Mouse (Mus musculus): ENCODE results near the gene Gm20388.

The Gm20388 gene

DNA sequence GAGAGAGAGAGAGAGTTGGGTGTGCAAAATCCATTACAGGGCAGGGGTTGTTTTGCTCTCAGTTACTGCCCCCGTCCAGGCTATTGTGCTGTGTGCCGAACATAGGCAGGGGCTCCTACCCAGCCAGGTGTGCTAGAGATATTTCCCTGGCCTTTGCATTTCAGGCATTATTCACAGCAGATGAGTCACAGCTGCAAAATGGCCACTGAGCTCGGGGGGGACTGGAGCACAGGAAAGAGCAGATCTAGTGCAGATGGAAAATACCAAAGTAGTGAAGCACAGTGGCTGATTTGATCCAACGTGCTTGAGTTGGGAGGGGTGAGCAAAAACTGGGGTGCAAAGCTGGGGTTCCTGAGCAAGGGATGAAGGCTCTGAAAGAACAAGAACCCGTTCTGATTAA, 210.3 kb downstream of the Gm20388 start:
- DNase-seq (ENCODE audit: low spot score in 2 of 2) = no peak

DNA sequence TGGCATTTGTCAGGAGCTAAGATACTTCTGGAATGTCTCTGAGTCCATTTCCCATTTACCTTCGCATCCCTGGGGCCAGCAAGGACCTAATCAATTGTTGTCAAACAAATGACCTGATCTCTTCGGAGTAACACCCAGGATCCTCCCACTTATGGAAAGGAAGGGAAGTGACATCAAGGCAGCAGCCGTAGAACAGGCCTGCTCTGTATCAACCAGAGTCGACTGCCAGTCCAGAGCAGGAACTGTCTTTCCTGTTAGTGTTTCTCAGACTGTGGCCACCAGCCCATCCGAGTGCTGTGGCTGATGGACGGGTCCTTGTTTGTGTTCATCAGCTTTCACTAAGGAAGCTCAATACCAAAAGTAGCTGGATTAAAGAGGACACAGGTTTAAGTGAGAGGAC, 213.6 kb downstream of the Gm20388 start:
- DNase-seq (ENCODE audit: low spot score in 2 of 2) = no peak

DNA sequence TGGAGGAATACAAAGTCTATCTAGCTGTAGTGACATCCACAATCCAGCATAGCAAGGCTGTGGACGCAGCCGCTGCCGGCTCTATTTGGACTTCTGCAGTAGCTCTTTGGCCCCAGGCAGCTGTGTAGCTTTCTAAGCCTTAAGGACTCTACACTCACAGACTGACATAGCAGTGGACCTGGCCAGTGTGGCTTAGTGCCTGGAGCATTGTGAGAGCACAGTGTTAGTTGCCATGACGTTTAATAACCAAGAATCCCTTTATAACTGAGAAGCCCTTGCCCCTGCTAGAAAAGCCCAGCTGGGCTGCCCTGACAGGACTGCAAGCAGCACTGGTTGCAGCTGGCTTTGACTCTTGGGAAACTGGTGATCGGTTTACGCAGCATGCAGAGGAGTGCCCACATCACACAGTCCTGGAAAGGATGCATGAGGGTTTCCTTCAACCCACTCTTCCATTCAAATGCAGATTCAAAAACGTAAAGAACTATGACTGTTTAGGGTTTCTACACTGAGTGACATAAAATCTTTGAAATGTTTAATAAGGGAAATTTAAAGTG, 214.3 kb downstream of the Gm20388 start:
- no peak for DNase-seq (ENCODE audit: low spot score in 2 of 2)

DNA sequence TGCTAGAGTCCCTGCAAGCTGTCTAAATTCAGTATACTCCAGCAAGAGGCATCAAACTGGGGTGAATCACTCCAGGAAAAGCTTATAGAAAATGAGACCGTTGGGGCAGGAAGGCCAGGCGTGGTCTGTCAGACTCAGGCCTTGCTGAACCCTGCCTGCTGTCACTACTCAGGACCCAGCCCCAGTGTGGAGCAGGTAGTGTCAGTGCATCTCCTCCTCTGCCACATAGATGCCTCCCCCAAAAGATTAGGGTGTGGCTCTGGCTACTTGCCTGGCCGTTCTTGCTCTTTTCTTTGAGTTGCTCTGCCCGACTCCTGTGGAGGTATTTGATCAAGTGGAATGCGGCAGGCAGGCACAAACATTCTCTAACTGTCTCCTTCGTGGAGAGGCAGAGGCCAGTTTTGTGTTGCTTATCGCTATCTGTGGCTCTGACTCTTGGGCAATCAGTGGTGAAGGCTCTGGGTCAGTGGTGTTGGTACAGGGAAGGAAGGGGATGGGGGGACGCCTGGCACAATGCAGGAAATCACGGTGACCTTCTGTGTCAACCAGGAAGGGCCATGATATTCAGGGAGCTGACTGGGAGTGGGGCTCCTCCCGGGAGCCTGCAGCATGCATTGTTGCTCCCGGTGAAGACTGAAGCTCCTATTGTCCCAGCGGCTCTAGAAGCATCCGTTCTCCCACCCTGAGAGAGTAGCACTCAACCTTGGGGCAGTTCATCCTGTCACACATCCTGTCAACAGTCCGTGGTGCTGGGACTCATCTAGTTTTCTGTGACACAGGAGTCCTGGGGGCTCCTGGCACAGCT, 215.9 kb downstream of the Gm20388 start:
- DNase-seq (ENCODE audit: low spot score in 2 of 2) = no peak

DNA sequence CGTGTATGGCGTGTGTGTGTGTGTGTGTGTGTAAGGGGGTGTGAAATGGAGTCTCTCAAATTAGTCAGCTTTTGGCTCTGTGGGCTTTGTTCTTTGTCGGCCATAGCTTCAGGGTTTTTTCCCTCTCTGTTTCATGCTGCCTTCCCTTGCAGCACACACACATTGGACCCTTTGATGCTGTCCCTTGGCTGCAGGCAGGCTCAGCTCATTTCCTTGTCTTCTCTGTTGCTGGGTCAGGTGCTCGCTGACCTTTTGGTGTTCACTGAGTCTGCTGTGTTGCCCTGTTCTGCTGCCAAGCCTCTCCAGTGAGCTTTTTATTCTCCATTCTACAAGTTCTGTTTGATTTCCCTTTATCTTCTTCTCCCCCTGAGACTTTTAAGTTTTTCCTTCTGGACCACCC, 218.9 kb downstream of the Gm20388 start:
- no peak for DNase-seq (ENCODE audit: low spot score in 2 of 2)

DNA sequence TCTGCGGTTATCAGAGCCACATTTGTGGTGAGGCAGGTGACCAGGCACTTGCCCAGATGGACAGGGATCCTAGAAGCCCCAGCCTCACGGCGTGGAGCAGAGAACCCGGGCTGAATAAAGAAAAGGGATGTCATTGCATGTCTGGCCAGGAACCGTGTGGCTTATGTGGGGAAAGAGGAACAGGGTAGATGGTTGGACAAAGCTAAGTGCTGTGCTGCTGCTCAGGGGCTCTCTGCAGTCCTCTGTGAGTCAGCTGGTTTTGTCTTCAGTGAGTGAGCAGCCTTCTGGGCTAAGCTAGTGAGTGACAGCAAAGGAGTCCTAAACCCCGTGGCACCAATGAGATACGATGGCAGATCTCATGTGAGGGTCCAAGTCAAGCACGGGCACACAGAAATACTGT, 220.5 kb downstream of the Gm20388 start:
- no peak for DNase-seq (ENCODE audit: low spot score in 2 of 2)

DNA sequence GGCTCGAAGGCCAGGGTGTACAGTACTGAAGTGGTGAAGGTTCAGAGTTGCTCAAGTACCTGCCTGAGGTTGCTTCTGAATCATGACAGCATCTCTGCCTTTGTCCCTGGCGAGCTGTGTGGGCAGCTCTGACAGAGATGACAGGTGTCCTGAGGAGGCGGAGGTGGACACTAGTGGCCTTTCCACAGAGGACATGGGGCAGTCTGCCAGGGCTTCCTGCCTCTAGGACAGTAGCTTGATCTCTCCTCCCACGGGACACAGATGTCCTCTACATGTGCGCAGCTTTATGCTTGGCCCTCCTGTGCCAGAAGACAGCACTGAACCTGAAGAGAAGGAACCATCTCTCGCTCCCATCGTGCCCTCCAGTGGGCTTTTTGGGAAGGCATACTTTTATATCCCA, 222.5 kb downstream of the Gm20388 start:
- no peak for DNase-seq (ENCODE audit: low spot score in 2 of 2)

DNA sequence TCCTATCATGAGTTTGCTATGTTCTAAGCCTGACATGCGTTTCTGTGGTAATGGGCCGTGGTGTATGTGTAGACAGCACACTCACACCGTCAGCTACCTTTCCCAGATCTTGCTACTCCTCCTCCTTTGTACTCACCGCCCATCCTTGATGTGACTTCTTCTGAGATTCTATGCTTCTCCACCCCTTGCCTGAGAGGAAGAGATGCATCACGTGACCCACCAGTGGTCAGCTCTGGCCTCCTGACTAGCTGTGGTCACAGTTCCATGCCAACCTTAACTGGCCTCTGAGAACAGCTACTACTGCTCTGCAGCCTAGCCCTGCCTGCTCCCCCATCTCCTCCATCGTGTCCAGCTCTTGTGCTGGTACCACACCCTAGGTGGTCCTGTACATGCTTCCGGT, 225.0 kb downstream of the Gm20388 start:
- no peak for DNase-seq (ENCODE audit: low spot score in 2 of 2)

DNA sequence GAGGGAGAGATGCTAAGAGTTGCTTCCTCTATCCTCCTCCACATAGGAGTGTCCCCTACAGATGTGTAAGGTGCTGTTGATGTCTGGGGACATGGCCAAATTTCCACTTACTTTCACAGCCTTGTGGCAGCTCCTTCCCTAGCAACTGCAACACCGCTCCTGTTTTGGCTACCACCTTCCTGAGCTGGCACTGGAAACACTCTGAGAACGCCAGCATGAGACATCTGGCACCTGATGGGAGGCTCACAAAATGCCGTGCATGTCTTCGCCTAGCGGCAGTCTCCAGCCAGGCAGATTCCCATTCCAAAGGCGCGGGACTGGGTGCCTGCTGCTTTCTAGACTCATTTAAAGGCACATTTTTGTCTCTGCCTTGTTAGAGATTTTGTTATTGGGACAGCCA, 226.0 kb downstream of the Gm20388 start:
- peak; percentile 43 to 64 for DNase-seq (ENCODE audit: low spot score in 2 of 2)

DNA sequence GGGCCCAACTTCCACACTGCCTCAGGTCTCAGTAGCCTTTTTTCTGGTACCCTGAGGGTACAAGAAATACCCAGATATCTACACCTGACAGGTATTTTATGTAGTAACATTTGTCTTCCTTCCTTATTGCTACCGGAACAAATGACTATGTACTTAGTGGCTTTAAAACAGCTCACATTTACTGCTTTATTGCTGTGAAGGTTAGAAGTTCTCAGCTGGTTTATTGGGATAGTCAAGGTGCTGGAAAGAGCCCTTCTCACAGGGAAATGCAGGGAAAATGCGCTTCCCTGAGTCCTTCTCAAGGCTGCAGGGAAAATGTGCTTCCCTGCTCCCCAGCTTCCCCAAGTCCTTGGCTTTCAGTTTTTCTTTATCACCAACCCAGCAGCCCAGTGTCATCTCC, 228.3 kb downstream of the Gm20388 start:
- DNase-seq (ENCODE audit: low spot score in 2 of 2) = no peak

DNA sequence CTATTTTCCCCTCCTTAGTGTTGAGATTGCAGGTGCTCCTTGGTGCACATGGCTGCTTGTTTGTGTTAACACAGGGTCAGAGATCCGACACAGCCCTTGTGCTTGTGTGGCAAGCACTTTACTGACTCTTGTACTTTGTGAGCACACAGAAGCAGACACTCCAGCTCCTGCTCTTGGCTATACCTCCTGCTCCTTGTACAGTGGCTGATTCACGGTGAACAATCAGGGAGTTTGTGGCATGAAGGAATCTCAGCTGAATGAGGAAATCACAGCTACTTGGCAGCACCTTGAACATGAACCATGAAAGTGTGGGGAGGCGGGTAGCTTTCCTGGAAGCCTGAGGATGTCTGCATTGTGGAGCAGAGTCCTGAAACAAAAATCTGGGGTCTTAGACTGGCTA, 230.1 kb downstream of the Gm20388 start:
- DNase-seq (ENCODE audit: low spot score in 2 of 2) = no peak

DNA sequence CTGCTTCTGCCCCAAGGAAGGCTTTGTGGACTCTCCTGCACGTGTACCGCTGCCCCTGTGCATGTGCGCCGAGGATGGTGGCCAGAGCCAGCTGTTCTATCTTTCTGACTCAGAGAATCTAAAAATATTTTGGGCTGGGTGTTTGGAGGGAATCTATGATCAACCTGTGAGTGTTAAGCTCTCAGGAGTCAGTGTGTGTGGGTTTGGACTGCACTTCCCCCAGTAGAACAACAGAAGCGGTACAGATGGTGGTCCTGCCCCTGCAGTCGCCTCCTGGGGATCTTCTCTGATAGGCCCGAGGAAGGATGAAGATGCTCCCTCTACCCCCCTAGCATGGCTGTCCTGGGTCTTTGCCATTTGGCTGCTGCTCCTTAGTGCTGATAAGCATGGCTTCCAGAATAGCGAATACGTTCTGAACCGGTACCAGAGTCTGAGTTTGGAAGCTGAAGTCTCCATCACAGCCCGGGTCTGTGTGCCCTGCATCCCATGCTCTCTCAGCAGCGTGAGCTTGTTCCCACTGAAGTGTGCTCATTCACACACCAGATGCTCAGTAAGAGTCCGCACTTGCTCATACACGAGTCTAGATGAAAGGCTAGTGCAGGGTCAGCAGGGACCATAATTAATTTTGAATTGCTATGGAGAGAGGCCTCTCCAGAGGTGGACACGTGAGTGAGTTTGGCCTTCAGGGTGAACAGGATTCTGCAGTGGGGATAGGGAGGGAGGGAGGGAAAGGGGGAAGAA, 233.4 kb downstream of the Gm20388 start:
- no peak for DNase-seq (ENCODE audit: low spot score in 2 of 2)

DNA sequence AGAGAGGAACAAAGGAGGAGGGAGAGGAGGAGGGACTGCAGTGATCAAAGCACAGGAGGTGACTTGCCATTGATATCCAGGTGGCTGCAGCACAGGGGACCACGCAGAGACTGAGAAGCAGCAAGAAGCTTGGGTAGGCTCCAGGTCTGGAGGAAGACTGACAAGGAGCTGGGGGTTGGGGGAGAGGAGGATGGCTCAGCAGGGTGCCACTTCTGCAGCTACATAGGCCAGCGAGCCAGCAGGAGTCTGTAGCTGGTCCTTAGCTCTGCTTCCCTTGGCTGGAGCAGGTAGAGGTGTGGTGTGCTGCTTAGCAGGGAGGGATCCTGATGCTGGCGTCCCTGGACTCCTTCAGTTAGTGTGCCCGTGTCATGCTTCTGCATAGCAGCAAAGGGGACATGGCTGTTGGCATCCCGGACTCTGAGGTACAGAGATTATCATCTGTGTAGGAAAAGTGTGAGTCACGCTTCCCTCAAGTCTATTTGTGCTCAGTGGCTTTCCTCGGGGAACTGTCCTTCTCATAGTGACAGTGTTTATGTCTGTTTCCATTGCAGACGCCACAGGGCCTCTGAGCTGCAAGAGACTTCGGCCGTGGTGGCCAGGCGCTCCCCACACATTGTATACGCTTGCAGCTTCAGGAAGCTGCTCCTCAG, 234.1 kb downstream of the Gm20388 start:
- peak in 1 of 2 experiments; percentile 36 for DNase-seq (ENCODE audit: low spot score in 2 of 2)

DNA sequence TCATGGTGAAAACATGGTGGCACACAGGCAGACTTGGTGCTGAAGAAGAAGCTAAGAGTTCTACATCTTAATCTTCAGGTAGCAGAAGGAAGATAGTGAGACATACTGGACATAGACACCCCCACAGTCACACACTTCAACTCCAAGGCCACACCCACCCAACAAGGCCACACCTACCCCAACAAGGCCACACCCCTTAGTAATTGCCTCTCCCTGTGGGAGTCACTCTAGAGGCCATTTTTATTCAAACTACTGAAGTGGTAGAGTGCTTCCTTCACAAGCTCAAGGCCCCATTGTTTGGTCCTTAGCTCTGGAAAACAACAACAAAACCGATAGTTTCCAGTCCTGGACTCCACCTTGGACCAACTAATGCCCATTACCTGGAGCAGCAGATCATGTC, 235.4 kb downstream of the Gm20388 start:
- DNase-seq (ENCODE audit: low spot score in 2 of 2) = no peak

DNA sequence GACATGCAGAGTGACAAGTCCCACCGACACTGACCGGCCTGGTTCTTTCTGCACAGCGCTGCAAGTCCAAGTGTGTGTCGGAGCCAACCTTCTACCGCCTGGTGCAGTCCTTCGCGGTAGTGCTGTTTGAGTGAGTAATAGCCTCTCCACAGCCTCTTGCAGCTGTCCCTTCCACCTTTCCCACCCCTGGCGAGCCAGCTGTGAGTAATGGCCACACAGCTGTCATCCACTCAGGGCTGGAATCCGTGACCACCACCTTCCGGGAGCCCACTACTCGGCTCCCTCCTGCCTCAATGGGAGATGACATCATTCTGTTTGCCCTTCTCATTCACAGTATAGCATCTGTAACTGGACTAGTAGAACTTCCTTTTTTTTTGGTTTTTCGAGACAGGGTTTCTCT, 239.4 kb downstream of the Gm20388 start:
- DNase-seq (ENCODE audit: low spot score in 2 of 2) = no peak

DNA sequence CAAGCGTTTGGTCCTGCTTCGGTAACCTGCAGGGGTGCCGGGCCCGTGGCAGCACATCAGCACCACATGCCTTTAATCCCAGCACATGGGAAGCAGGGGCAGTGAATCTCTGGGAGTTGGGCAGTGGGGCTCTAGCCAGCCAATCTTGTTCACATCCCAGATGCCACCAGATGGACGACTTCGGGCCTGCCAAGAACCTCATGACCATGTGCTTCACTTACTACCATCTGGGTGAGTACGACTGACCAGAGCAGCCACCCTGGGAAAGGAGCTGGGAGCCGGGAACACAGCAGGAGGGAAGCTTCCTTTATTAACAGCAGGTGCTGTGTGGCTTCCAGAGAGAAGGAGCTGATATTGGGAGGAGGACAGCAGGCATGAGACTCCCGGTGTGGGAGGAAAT, 240.5 kb downstream of the Gm20388 start:
- DNase-seq (ENCODE audit: low spot score in 2 of 2) = no peak

DNA sequence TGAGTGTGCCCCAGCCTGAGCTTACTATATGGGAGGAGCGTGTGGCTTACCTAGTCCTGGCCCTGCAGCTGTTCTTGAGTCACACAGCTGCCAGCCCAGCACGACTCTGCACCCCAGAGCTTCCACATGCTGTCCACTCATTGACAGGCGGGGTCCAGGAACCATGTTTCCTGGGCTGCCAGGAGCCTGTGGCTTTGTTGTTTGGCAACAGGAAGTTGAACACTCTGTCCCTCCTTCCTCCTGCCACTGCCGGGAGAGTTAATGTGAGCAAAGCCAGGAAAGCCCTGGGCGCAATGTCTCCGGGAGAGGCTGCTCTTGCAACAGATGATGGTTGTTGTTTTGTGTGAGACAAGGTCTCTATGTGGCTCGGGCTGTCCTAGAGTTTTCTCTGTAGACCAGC, 242.0 kb downstream of the Gm20388 start:
- no peak for DNase-seq (ENCODE audit: low spot score in 2 of 2)

DNA sequence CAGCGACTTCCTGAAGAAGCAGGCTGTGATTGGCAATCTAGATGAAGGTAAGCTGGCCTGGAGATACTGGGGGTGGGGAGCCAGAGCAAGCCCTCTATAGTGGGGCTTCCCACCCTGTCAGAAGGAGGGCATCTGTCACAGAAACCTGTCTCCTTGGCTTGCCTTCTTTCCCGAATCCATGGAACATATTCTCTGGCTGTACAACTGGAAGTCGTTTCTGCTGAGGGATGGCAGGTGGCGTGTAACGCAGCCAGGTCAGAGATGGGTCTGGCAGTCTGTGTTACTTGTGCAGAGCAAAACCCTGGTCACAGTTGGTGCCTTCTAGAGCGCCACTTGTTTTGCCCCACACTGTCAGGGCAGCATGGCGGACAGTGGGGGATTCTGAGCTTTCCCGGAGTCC, 249.7 kb downstream of the Gm20388 start:
- DNase-seq (ENCODE audit: low spot score in 2 of 2) = no peak

DNA sequence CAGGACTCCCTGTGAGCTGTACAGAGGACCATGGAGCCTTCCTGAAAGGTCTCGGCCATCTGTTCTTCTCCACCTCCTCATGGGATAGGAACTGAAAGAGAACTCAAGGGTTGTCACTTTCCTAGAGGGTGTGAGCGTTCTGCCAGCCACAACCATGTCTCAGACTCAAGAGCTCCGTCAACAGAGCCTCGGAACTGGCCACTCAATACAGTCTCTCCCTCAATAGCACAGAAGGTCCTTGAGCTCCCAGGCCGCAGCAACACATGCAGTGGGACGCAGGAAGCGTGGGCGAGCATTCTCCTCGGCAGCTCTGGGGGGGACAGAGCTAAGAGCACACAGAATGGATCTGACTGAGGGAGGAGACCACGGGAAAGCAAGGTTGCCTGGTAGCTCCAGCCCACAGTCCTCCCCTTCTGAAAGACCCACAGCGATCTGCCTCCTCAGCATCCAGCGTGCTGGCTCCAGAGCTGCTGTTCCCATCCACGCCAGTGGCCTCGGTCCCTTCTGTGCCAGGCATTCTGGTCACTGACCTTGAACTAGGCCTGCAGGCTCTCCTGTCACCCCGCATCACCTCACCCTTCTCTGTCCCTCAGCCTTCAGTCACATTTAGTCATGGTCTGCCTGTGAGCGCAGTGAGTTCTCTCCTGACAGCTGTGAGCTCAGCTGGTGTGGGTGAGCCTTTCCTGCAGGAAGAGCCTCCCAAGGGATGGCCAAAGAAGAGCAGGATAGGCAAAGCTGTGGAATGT, 251.2 kb downstream of the Gm20388 start:
- DNase-seq (ENCODE audit: low spot score in 2 of 2) = no peak

DNA sequence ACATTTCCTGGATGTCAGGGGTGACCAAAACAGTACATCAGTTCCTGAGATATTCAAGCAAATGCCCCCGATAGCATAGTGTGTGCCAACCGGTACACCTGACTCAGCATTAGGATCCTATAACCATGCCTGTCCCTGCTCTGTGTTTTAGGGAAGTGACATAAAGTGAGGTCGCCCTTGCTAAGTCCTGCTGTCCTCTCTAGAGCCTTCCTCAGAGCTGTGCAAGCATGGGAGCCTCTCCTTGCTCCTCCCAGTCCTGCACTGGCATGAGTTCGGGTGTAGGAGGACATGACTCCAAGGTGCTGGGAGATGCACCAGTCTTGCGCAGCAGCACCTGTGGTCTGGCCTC, 251.7 kb downstream of the Gm20388 start:
- DNase-seq (ENCODE audit: low spot score in 2 of 2) = no peak

DNA sequence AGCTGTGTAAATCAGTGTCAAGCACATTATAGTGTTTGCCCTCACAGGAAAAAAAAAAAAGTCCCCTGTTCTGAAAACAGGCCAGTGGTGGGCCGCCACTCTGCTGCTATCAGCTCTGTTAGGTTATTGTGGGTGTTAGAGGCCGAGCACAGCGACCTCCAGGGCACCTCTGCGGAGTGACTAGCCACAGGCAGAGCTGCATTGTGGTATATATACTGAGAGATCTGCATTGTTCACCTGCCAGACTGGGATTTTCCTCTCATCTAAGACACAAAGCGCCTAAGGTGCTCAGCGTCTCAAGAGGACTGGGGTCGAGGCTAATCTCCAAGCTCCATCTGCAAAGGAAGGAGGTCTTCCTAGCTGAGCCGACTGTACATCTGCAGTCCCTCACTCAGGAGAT, 252.7 kb downstream of the Gm20388 start:
- DNase-seq (ENCODE audit: low spot score in 2 of 2) = no peak

DNA sequence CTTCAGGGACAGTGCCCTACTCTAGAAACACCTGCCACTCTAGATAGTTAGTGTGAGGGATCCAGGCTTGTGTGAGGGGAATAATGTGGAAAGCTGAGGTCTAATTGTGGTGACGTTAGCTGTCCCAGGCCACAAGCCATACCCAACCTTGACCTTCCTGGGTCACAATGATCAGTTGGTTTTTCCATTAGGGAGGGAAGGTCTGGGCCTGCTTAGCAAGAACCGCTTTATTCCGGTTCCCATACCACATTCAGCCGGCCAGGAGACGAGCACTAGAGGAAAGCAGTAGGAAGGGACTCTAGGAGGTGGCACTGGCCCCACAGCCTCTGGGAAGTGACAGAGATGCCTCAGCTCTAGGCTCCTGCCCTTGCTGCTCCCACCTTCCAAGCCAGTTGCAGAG, 253.4 kb downstream of the Gm20388 start:
- DNase-seq (ENCODE audit: low spot score in 2 of 2) = no peak

All from frontal cortex, postnatal 25 days (tissue).